Mouse (Mus musculus) fat pad, adult 2 months (tissue): ENCODE data around the gene Nrp2.
A peak's percentile ranks its signal among the peaks of the same experiment; 100 is the strongest.

Source experiments
- DNase-seq: peaks from one replicate; pipeline ENCODE4 v3.0.0-alpha.2; 2011; ENCODE audit warnings: low read depth, low spot score; ENCODE audit errors: extremely low read depth

The Nrp2 gene

DNA sequence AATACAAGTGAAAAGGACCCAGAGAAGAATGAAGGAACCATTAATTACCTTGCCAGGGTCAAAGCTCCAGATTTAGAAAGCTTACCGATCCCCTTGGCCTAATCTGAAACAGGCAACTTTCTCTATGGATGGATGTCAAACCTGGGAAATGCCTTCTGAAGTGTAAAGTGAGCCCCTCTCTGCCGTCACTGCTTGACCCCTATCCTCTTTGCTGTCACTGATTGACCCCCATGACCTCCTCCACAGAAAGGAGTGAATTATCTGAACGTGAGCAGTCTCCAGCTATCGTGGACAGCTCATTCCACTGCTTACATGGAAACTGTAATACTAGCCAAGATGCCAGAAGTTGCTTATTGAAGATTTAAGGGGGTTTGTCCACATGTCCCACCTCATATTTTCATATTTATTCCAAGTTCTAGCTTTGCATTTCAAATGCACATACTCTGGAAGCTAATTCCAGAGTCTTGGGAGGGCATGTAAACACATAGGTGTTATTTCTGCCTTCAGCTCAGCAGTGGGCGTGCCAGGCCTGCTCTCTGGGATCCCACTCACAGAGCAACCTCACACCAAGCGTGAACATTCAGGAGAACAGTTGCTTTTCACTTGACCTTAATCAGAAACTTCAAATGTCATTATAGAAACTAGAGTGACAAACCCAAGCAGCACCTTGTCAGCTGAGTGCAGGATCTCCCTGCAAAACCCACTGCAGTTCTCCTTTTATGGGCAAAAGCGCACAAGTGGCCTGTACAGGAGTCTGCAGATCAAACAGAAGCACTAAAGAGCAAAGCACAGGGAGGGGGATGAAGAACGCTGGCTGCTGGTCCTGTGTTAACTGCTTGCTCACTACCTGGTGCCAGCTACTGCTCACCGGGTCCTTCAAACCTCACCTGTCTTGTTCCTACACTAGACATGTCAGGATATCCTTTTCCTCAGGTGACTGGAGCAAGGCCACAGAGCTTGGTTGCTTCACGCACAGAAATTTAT is 109.9 kb downstream of the Nrp2 start:
- DNase-seq: no peak

DNA sequence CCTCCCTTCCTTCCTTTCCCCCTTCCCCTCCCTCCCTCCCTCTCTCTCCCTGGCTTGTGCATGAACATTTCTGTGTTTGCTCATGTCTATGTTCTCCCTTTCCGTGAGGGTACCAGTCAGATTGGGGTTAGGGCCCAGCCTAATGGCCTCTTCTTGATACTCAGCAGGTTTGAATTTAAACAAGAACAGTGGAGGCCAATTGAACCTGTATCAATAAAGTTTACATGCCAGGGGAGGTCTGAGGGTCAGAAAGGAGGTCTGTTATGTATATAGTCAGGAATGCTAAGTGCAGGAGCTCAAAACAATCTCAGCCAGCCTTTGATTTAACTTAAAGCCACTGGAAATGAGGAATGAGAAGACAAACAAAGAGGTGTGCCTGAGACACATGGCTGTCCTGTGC is 110.9 kb downstream of the Nrp2 start:
- no peak for DNase-seq

DNA sequence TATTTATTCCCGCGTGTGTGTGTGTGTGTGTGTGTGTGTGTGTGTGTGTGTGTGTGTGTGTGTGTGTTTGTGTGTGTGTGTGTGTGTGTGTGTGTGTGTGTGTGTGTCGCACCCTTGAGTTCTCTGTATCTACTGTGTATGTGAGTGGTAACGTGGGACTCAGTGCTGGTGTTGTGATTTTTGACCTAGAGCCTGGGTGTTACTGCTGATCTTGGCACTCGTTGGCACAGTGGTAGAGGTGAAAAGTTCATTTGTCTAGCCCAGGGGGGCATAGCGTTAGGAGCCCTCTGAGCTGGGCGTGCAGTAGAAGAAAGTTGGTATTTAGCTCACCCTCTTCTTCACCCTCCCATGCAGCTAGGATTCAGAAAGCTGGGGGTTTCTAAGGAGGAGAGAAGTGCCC is 114.5 kb downstream of the Nrp2 start:
- no peak for DNase-seq

DNA sequence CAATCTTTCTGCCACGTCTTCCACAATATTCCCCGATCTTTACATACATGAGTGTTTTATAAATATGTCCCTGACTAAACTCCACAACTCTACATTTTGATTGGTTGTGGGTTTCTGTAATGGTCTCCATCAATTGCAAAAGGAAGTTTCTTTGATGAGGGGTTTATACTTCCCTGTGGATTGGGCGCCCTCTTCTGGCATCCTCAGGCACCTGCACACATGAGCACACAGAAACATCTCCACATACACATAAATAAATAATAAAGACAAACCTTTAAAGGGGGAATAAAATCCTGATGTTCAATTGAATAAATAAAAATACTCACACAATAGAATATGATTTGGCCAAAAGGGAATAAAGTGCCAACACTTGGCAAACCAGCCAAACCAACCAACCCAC is 117.1 kb downstream of the Nrp2 start:
- DNase-seq: no peak

DNA sequence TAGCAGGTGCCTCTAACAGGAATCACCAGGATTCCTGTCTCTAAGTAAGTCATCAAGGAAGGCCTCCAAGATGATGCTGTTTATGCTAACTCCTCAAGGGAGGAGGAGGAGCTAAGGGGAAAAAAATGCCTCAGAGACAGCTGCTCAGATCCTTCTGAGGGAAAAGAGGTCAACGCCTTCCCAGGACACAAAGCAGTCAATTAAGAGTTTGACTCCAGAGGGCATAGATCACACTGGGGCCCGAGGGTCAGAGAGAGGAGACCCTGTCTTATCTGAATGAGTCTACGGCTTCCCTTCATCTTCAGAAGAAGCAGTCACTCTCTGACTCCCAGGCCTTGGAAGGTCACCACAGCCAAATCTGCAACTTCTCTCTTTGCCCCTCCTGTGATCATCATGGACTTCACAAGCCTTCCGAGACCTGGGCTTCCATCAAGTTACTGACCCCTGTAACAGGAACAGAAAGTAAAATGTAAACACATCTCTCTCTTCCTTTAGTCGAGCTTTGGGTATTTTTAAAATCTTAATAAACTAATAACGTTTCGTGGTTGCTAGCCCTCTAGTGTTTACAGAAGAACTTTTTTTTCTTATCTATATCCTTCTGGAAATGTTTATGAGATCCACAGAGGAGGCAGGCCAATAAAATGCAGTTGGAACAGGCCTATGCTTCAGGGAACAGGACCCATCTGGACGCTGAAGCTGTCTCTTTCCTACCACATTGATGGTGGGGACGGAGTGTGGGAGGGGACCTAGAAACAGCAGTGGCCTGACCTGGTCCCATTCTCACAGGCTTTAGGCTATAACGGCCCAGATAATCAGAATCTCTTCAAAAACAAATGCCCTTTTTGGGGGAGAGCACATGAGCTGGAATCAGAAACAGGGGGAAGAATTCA is 118.7 kb downstream of the Nrp2 start:
- DNase-seq: no peak

DNA sequence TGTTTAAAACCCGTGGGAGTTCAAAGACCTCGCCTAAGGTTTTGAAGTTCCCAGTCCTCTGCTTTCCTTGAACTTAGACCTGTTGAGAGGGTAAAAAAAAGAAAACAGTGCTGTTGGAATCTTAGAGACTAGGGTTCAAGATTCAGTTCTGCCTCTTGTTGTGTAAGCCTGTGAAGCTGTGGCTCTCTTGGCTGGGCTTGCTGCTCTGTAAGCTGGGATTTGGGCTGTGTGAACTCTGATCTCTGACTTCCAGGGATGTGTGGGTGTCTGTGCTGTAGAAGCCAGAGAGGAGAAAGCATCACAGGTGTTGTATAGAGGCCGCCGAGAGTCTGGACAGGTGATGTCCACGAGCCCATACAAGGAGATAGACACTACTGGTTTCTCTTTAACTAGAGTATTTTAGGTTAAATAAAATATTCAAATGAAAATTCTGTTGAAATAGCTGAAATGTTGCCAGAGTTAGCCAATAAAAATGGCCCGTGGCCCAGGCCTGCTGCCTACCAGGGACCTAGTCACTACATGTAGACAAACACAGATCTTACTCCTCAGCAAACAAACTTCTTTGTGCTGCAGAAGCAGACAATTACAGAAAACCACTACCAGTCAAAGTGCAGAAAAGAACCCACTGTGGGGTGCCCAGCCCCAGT is 120.6 kb downstream of the Nrp2 start:
- DNase-seq: peak; percentile 96

DNA sequence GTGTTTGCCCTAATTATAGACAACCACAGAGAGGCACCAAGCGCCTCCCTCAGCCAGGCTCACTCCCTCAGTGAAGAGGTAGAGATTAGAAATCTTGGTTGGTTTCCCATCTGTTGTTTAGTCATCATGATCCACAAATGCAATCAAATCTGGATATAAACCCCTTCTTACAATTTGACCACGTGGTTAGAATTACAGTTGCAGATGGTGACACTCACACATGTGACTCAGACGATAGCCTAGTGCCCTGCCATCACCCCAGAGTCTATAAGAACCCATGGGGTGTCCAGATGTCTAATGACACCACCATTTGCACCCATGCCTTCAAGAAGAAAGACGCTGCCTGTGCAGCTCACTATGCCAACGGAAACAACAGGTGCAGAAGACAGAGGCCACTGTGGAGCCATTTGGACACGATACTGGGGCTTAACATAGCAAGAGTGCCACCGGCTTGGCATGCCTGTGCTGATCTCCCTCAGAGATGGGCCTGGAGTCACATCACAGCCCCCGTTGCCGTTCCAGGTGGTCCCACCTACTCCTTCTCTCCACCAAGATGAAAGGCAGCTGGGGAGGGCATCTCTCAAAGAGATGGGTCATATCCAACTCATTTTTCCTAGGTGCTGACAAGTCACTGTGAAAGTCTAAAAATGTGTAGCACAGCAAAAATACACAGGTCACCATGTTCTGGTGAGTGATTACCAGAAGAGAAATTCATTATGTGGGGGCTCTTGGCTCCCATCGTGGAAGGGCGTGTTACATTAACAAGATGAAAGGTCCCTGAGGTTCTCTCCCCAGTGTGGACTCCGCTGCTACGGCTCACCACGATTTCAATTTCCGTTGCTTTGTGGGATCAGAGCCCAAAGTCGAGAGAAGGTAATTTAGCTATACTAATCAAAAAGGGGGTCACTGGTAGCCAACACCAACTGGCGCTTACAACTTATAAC is 123.0 kb downstream of the Nrp2 start:
- DNase-seq: no peak

DNA sequence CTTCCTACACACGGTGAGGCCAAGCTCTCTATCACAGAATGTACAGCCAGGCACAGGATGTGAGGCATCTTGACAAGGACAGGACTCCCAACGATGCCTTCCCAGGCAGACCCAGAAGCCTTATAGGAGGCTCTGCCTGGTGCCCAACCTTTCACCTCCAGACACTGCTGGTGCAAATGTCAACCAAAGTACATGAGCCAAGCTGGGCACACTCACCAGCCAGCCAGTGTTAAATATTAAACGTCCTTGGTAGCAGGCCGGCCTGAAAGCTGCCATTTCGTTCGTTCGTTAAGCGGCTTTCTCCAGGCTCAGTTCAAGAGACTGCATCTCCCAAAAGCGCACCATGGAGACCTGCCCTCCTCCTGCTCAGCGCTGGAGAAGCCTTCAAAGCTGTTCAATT is 124.2 kb downstream of the Nrp2 start:
- no peak for DNase-seq

DNA sequence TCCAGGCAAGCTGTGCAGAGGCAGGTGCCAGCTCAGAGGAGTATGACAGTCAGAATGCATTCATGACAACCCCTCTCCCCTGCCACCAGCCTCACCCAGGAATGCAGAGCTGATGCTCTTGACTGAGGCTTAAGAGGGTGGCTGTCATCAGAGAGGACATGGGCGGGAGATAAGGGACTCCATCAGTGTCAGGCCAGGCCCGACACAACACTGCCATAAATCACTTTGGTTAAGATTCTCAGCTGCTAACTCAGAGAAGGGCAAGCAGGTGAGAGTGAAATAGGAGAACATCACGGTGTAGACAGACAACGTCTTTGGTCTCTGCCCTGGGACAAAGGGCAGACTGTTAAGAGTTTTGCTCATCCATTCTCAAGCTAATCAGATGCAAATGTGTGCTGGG is 125.1 kb downstream of the Nrp2 start:
- DNase-seq: no peak

DNA sequence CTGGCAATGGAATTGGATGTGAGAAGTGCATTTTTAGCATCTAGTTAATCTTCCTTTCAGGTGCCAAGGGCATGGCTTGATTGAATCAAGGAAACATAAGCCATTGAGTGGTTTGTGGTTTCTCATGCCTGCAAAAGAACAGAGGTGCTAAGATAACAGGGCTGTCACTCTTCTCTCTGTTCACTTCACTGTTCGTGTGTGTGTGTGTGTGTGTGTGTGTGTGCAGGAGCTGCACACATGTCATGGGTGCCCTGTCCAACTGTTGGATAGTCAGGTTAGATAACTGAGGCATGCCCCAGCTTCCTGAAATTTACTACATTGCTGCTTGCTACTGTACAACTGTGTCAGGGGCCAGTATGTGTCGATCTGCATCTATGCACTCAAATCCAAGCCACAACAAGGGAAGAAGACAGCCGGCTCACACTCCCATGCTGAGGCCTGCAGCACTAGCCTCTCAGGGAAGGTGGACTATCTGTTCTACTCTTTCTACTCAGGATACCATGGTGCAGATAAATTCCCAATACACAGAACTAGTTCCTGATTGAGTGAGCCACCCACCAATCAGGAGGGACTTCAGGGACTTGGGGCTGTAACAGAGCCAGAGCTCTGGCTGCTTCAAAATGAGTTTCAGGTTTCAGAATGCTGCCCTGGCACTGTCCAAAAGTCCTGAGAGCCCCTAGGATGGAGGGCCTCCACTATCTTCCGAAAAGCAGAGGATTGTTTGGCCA is 126.8 kb downstream of the Nrp2 start:
- DNase-seq: no peak

DNA sequence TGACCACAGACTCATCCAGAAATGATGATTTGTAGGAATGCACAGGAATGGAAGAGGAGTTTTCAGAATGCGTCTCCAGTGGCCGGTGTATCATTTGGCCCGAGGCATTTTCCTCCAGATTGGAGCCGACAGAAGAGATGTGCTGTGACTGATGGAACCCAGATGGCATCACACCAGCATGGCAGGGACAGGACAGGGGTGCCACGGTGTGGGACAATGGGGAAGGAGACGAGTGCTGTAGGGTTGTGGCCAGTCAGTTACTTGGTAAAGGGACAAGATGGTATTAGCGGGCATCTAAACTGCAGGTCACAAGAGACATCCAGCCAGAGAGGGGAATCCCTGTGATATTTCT is 127.3 kb downstream of the Nrp2 start:
- DNase-seq: no peak

DNA sequence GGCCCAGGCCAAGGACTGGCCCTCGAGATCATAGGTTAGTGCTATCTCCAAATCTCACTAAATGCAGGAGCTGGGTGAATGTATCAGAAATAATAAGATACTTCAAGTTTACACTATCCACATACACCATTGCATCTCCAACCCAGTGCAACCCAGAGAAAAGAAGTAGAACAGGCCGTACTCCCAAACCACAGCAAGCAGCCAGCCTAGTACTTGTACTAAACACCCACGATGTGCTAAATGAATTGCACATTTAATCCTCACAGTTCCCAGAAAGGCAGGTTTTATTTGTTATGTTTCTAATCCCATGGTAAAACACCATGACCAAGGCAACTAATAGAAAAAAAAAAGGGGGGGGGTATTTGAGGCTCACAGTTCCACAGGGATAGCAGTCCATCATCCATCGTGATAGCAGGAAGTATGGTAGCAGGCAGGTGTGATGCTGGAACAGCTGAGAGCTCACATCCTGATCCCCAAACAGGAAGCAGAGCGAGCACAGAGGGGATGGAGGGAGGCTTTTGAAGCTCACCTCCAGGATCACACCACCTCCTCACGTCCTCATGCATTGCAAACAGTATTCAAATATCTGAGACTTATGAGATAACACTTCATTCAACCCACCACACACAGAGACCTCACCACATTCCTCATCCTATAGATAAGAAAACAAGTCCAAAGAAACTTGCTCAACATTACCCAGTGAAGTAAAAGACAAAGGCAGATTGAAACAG is 128.8 kb downstream of the Nrp2 start:
- DNase-seq: no peak

DNA sequence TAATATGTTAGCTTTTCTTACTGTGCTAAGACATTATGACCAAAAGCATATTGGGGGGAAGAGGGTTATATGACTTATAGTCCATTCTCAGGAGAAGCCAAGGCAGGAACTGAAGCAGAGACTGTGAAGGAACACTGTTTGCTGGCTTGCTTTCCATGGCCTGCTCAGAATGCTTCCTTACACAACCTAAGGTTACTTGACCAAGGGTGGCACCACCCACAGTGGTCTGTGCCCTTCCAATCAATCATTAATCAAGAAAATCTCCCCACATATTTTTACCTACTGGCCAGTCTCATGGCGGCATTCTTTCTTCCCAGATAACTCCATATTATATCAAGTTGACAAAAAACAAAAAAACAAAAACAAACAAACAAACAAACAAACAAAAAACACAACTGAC is 130.3 kb downstream of the Nrp2 start:
- DNase-seq: no peak

DNA sequence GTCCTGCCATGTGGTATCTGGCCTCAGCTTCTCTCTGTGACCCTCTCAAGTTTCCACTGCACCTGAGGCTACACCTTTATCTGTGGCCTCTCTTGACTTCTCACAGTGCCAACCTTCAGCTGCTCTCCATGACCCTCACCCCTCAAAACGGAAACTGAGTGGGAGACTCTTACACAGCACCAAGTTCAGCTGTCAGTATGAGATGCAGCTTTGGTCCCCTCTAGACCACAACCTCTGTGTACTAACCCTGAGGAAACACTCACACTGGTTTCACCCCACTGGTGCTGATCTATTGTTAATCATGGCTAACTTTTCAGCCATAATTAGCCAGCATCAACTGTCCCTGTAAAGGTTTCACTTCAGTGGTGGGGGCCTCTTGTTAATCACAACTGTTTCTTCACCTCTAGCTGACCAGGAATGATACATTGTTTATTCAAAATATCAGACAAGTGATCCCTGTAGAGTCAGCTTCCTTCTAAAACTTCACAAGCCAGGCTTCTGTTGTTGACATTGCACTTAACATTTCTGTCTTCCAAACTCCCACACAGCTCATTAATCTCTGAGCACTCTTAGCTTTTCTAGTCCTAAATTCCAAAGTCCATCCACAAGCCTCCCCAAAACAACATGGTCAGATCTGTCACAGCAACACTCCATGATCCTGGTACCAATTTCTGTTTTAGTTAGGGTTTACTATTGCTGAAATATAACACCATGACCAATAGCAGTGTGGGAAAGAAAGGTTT is 131.5 kb downstream of the Nrp2 start:
- DNase-seq: no peak

DNA sequence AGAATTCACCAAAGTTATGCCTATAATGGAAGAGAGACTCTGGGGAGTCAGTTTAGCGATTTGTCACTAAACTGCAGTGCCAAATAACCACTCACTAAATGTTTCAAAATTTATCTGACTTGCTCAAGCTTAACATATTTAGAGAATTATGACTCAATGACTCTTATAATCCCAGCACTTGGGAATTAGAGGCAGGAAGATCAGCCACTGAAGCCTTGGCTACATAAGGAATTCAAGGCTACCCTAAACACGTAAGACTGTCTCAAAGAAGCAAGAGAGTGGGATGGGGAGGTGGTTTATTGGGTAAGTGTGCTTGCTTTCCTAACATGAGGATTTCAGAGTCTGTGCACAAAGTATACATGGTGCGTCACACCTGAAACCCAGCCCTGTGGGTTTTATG is 135.0 kb downstream of the Nrp2 start:
- DNase-seq: peak; percentile 89

DNA sequence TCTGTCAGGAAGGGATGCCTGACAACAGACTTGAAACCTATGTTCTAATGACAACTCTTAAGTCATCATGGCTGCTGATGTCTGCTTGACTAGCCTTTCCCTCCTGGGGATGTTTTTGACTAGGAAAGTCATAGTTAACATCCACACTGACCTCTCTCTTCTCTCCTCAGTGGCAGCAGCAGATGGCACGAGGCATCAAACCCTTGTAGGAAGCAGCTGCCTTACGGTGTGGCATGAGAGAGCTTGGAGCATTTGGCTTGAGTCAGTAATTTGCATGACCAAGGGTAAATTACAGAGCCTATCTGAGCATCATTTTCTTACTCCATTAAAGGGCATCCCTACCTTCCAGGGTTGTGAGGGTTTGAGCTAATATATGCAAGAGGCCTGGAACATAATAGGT is 135.5 kb downstream of the Nrp2 start:
- DNase-seq: no peak

DNA sequence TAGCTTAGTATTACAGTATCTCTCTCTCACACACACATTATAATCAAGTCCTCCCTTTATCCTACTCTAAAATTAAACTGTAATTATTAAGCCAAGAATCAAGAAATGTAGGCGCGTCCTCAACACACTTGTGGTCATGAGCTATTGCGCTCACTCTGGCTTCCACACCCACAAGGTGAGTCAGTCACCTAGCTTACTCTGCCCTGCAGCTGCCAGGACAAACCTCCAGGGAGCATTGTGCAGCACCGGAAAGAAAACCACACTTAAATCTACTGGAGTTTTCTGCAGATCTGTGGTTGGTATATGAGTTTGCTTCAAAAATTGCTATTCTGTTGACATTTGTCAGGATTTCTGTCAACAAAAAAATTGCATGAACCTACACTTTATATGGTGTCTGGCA is 140.1 kb downstream of the Nrp2 start:
- DNase-seq: no peak
